Mouse (Mus musculus) spleen, adult 2 months (tissue): ENCODE measurements around the gene Ooep.

ENCODE experiments used
- CTCF ChIP-seq: fragments of 200-500 bp; IDR thresholded peaks from 2 replicates; pipeline ENCODE4 v1.5.1; 2011; ENCODE audit warnings: mild to moderate bottlenecking, inconsistent platforms; ENCODE audit not compliant: insufficient read depth, insufficient read length, insufficient replicate concordance; ENCODE audit errors: extremely low read depth
- POLR2A ChIP-seq: fragments of 200-500 bp; IDR thresholded peaks from 2 replicates; pipeline ENCODE4 v1.6.1; 2011; ENCODE audit warnings: low read depth, low read length, inconsistent platforms

GRCm38 (mm10) chr9:78386947-78387346 is 8.4 kb upstream of the Ooep start:
- TF ChIP-seq CTCF = no peak
- TF ChIP-seq POLR2A = no peak
